Mouse (Mus musculus): ENCODE data around the gene Gtf2ird2. TPM values are rescaled to one million over a fixed set of nuclear protein-coding genes. Genes with fewer than 3 reads are reported as not detected.

Gene Gtf2ird2
- polyA plus RNA-seq, 1 experiment from 2014 or later = 6.9 TPM

DNA sequence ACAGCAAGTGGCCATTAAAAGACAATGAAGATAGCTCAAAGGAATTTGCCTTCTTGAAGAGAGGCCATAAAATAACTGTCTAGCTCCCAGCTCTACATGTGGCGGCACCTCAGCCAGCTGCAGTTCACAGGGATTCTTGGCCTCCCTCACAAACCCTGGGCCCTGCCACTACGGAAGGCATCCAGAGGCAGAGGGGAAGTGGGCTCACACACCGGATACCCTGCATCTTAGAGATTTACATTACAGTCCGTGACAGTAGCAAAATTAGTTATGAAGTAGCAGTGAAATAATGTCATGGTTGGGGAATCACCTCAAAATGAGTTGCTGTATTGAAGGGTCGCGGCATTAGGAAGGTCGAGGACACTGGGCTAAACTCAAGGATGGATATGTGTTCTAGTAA, 4.8 kb downstream of the Gtf2ird2 start:
- H3K27ac ChIP-seq (ENCODE audit: low read depth, low read length) = no peak overlapping the region
- no peak overlapping the region for H3K4me2 ChIP-seq (ENCODE audit: low read depth)
- H3K36me3 ChIP-seq (ENCODE audit: control insufficient read depth, insufficient read depth, low read length) = 0 out of 2 replicates have a peak, but pooled peaks cover 2% of the 10 kb centered on the region
- no peaks in the 10 kb centered on the region for H3K27me3 ChIP-seq (ENCODE audit: control insufficient read depth, insufficient read depth, low read length)
- no peak for ATAC-seq (ENCODE audit: insufficient read depth, low FRiP score, low TSS enrichment)
- 56% methylated on average over 7 of the region's 7 CpGs for WGBS
- H3K9me3 ChIP-seq (ENCODE audit: control insufficient read depth, low read length) = no peaks in the 10 kb centered on the region
- DNase-seq (ENCODE audit: low spot score) = no peak
- no peak overlapping the region for H3K9ac ChIP-seq (ENCODE audit: low read length)
- no peak overlapping the region for H3K4me3 ChIP-seq (ENCODE audit: low read depth, low read length)
- 0 out of 2 replicates have a peak, but pooled peaks cover 2% of the 10 kb centered on the region for H3K4me1 ChIP-seq (ENCODE audit: control insufficient read depth, insufficient read depth, low read length)

DNA sequence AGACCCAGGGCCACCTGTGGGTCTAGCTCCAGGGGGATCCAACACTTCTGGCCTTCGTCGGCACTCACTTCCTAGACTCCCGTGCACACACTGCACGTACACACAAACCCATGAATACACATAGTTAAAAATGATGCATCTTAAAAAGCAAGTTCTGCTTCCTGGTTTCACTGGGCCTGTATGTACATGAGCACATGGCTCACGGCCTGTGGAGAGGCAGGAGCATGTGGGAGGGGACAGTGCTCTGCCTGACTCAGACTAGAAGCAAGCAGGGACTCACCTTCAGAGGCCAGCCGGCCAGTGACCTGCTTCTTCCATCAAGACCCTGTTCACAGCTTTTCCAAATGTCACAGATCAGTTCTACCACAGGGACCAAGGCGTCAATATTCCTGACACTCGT, 9.8 kb downstream of the Gtf2ird2 start:
- Histone ChIP-seq H3K4me2 (ENCODE audit: low read depth) (no peak overlapping the region), H3K4me3 (ENCODE audit: low read depth, low read length) (no peak overlapping the region), H3K9me3 (ENCODE audit: control insufficient read depth, low read length) (no peaks in the 10 kb centered on the region), H3K27ac (ENCODE audit: low read depth, low read length) (no peak overlapping the region), H3K9ac (ENCODE audit: low read length) (no peak overlapping the region), H3K4me1 (ENCODE audit: control insufficient read depth, insufficient read depth, low read length) (no peaks in the 10 kb centered on the region), H3K27me3 (ENCODE audit: control insufficient read depth, insufficient read depth, low read length) (no peaks in the 10 kb centered on the region), H3K36me3 (ENCODE audit: control insufficient read depth, insufficient read depth, low read length) (peaks cover 4% of the 10 kb centered on the region; the same call in 1 of the 2 replicates)
- WGBS = 86% methylated on average over 8 of the region's 8 CpGs
- DNase-seq (ENCODE audit: low spot score) (no peak), ATAC-seq (ENCODE audit: insufficient read depth, low FRiP score, low TSS enrichment) (no peak)

DNA sequence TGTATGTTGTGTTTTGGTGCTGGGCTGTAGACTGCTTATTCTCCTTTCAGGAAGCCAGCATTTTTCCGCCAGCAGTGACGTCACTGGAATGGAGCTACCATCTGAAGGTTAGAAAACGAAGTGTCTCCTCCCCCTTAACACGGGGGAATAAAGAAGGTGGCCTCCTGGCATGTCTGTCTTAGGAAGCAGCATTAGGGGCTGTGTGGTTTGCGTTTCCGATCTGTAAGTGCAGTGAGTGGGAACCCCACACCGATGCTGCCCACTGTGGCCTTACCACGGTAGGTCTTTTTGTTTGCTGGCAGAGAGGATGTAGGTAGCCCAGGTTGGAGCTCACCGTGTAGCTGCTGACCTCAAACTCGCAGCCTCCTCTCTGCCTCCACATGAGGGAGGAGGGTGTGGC, 22.9 kb downstream of the Gtf2ird2 start:
- Histone ChIP-seq H3K4me1 (ENCODE audit: control insufficient read depth, insufficient read depth, low read length) (no peaks in the 10 kb centered on the region), H3K9me3 (ENCODE audit: control insufficient read depth, low read length) (no peaks in the 10 kb centered on the region), H3K36me3 (ENCODE audit: control insufficient read depth, insufficient read depth, low read length) (no peaks in the 10 kb centered on the region), H3K4me3 (ENCODE audit: low read depth, low read length) (no peak overlapping the region), H3K9ac (ENCODE audit: low read length) (no peak overlapping the region), H3K4me2 (ENCODE audit: low read depth) (no peak overlapping the region), H3K27me3 (ENCODE audit: control insufficient read depth, insufficient read depth, low read length) (no peaks in the 10 kb centered on the region), H3K27ac (ENCODE audit: low read depth, low read length) (no peak overlapping the region)
- 83% methylated on average over 10 of the region's 10 CpGs for WGBS
- ATAC-seq (ENCODE audit: insufficient read depth, low FRiP score, low TSS enrichment) (no peak), DNase-seq (ENCODE audit: low spot score) (no peak)

DNA sequence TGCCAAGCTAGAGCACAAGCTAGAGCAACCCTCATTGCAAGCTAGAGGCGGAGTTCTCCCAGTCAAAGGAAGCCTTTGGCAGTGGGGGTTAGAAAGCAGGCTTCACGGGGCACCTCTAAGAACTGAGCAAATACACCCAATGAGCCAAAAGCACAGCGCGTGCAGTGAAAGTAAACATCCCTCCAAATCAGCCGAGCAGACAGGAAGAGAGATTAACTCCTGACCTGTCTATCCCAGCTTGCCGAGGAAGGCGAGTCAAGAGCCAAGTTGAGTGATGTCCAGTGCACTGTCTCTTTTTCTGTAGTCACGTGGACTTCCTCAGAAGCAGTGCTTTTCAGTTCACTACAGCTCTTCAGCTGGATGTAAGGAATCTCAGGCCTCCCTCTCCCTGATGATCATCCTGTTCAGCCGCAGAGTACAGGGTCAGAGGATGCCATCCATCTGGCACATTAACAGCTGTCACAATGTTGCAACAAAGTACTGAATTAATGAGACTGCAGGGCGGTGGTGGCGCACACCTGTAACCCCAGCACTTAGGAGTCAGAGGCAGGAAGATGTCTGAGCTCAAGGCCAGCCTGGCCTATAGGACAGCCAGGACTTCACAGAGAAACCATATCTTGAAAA, 26.2 kb downstream of the Gtf2ird2 start:
- no peaks in the 10 kb centered on the region for H3K36me3 ChIP-seq (ENCODE audit: control insufficient read depth, insufficient read depth, low read length)
- H3K4me1 ChIP-seq (ENCODE audit: control insufficient read depth, insufficient read depth, low read length) = no peaks in the 10 kb centered on the region
- H3K27ac ChIP-seq (ENCODE audit: low read depth, low read length) = no peak overlapping the region
- no peak overlapping the region for H3K9ac ChIP-seq (ENCODE audit: low read length)
- H3K27me3 ChIP-seq (ENCODE audit: control insufficient read depth, insufficient read depth, low read length) = no peaks in the 10 kb centered on the region
- no peak for DNase-seq (ENCODE audit: low spot score)
- no peak overlapping the region for H3K4me3 ChIP-seq (ENCODE audit: low read depth, low read length)
- WGBS = 62% methylated on average over 11 of the region's 11 CpGs
- no peak for ATAC-seq (ENCODE audit: insufficient read depth, low FRiP score, low TSS enrichment)
- no peaks in the 10 kb centered on the region for H3K9me3 ChIP-seq (ENCODE audit: control insufficient read depth, low read length)
- H3K4me2 ChIP-seq (ENCODE audit: low read depth) = no peak overlapping the region

DNA sequence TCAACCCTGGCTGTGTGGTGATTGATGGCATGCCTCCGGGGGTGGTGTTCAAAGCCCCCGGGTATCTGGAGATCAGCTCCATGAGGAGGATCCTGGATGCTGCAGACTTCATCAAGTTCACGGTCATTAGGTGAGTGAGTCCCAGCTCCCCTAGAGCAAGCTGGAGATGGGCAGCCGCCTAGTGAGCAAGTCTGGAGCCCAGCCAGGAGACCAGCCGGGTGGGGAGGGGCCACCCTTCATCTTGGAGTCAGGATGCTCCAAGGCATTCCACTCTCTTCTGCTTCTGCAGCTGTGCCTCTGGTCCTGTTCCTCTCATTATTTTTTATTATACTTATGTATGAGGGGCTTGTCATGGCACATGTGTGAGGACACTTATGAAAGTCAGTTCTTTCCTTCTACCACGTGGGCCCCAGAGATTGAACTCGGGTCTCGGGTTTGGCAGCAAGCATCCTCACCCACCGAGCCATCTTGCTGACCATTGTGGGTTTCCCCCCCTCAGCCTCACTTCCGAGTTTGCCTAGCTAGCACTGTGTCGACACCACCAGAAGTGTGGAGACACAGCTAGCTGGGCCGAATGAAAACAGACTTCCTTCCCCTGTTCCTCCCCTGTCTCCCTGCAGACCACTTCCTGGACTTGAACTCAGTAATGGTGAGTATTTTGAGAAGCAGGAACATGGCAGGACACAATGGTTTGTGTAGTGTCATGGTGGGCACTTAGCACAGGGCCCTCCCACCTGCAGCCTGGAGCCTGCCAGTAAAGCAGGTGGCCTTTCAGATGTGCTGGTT, 30.4 kb downstream of the Gtf2ird2 start:
- H3K27me3 ChIP-seq (ENCODE audit: control insufficient read depth, insufficient read depth, low read length) = no peaks in the 10 kb centered on the region
- no peaks in the 10 kb centered on the region for H3K9me3 ChIP-seq (ENCODE audit: control insufficient read depth, low read length)
- no peak overlapping the region for H3K4me2 ChIP-seq (ENCODE audit: low read depth)
- peaks cover 3% of the 10 kb centered on the region; the same call in 1 of the 2 replicates for H3K4me1 ChIP-seq (ENCODE audit: control insufficient read depth, insufficient read depth, low read length)
- H3K9ac ChIP-seq (ENCODE audit: low read length) = no peak overlapping the region
- DNase-seq (ENCODE audit: low spot score) (no peak), ATAC-seq (ENCODE audit: insufficient read depth, low FRiP score, low TSS enrichment) (no peak)
- H3K27ac ChIP-seq (ENCODE audit: low read depth, low read length) = no peak overlapping the region
- no peak overlapping the region for H3K4me3 ChIP-seq (ENCODE audit: low read depth, low read length)
- WGBS = 78% methylated on average over 12 of the region's 12 CpGs
- H3K36me3 ChIP-seq (ENCODE audit: control insufficient read depth, insufficient read depth, low read length) = peaks cover 2% of the 10 kb centered on the region; the same call in 1 of the 2 replicates

DNA sequence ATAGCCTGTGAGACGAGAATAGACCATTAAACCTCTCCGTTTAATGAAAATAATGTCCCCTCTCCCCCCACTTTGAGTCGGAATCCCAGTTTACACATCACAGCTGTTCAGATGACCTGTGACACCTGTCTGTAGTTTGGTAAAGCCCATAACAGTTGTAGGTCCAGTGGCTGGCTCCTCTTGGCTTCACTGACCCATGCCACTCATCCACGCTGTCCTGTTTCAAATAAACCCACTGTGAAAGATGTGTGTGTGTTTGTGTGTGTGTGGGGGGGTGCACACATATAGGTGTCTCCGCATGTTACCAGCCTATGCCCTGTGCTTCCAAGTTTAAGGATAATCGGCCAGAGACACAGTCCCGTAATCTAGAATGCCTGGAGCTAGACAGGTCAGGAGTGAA, 34.1 kb downstream of the Gtf2ird2 start:
- H3K27ac ChIP-seq (ENCODE audit: low read depth, low read length) = no peak overlapping the region
- peaks cover 10% of the 10 kb centered on the region for H3K4me1 ChIP-seq (ENCODE audit: control insufficient read depth, insufficient read depth, low read length)
- WGBS = 91% methylated on average over 7 of the region's 7 CpGs
- H3K9ac ChIP-seq (ENCODE audit: low read length) = no peak overlapping the region
- H3K4me3 ChIP-seq (ENCODE audit: low read depth, low read length) = no peak overlapping the region
- peaks cover 5% of the 10 kb centered on the region; the same call in 1 of the 2 replicates for H3K27me3 ChIP-seq (ENCODE audit: control insufficient read depth, insufficient read depth, low read length)
- no peak for ATAC-seq (ENCODE audit: insufficient read depth, low FRiP score, low TSS enrichment)
- H3K4me2 ChIP-seq (ENCODE audit: low read depth) = no peak overlapping the region
- H3K9me3 ChIP-seq (ENCODE audit: control insufficient read depth, low read length) = no peaks in the 10 kb centered on the region
- H3K36me3 ChIP-seq (ENCODE audit: control insufficient read depth, insufficient read depth, low read length) = peaks cover 2% of the 10 kb centered on the region; the same call in 1 of the 2 replicates
- DNase-seq (ENCODE audit: low spot score) = no peak

DNA sequence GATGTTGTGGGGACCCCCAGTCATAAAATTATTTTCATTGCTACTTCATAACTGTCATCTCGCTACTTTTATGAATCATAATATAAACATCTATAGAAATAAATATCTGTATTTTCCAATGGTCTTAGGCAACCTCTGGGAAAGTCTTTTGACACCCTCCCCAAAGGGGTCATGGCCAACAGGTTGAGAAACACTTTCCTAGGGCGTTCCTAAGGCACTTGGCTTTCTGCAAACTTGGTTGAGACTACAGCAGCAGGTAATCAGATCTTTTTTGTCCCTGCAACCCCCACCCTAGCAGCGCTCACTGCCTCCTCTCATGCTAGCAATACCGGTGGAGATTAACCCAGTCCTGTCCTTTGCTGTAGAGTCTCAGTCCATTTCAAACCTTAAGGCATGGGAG, 37.5 kb downstream of the Gtf2ird2 start:
- 49% methylated on average over 4 of the region's 4 CpGs for WGBS
- Histone ChIP-seq H3K27me3 (ENCODE audit: control insufficient read depth, insufficient read depth, low read length) (peaks cover 5% of the 10 kb centered on the region; the same call in 1 of the 2 replicates), H3K4me2 (ENCODE audit: low read depth) (peak overlapping the region; percentile 51), H3K4me1 (ENCODE audit: control insufficient read depth, insufficient read depth, low read length) (peaks cover 10% of the 10 kb centered on the region), H3K9ac (ENCODE audit: low read length) (peak overlapping the region; percentile 65; the same call in 1 of the 2 replicates), H3K36me3 (ENCODE audit: control insufficient read depth, insufficient read depth, low read length) (peaks cover 2% of the 10 kb centered on the region; the same call in 1 of the 2 replicates), H3K4me3 (ENCODE audit: low read depth, low read length) (no peak overlapping the region), H3K27ac (ENCODE audit: low read depth, low read length) (no peak overlapping the region), H3K9me3 (ENCODE audit: control insufficient read depth, low read length) (no peaks in the 10 kb centered on the region)
- no peak for DNase-seq (ENCODE audit: low spot score)
- ATAC-seq (ENCODE audit: insufficient read depth, low FRiP score, low TSS enrichment) = no peak

DNA sequence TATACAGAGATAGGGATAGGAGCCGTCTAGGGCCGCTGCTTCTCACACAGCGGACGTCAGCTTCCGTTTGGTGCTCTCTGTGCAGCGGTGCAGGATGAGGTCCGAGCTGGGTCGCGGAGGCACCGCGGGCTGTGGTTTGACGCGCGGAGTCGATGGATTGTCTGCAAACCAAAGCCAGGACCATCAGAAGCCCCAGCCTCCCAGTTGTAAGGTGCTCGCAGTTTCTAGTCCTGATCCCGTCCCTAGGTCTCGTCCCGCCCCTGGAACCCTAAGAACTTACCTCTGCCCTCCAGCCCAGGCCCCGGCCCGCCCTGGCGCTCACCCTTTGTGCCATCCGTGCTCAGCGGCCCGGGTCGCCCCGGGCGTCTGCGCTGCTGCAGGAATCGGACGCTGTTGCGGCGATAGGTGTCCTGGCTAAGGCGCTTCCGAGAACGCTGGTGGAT, 37.9 kb downstream of the Gtf2ird2 start:
- peaks cover 5% of the 10 kb centered on the region; the same call in 1 of the 2 replicates for H3K27me3 ChIP-seq (ENCODE audit: control insufficient read depth, insufficient read depth, low read length)
- H3K9ac ChIP-seq (ENCODE audit: low read length) = peak overlapping the region; percentile 65
- 2% methylated on average over 36 of the region's 36 CpGs for WGBS
- H3K27ac ChIP-seq (ENCODE audit: low read depth, low read length) = no peak overlapping the region
- H3K9me3 ChIP-seq (ENCODE audit: control insufficient read depth, low read length) = no peaks in the 10 kb centered on the region
- ATAC-seq (ENCODE audit: insufficient read depth, low FRiP score, low TSS enrichment) = no peak
- H3K4me2 ChIP-seq (ENCODE audit: low read depth) = peak overlapping the region; percentile 51
- peak overlapping the region; percentile 17 for H3K4me3 ChIP-seq (ENCODE audit: low read depth, low read length)
- H3K4me1 ChIP-seq (ENCODE audit: control insufficient read depth, insufficient read depth, low read length) = peaks cover 10% of the 10 kb centered on the region
- peaks cover 2% of the 10 kb centered on the region; the same call in 1 of the 2 replicates for H3K36me3 ChIP-seq (ENCODE audit: control insufficient read depth, insufficient read depth, low read length)
- peak; percentile 48 for DNase-seq (ENCODE audit: low spot score)

All from neural tube, embryonic 11.5 days (tissue).